Comparison of ENCODE assay signal across 7 mouse cellular contexts in genomic region chr10:128705317-128705693, GRCm38 (mm10). TPM values are rescaled to one million over a fixed set of nuclear protein-coding genes. Genes with fewer than 3 reads are reported as not detected.
A peak's percentile ranks its signal among the peaks of the same experiment; 100 is the strongest.
DNase-seq lines count a peak whose midpoint lies in the region; ATAC-seq and TF ChIP-seq lines count a peak whose summit lies in the region.

No protein-coding gene starts in this region.

- no peak for TF ChIP-seq POLR2A in cortical plate, adult 2 months (IDR thresholded peaks at IDR 0.05; ENCODE audit: extremely low read depth, insufficient read depth, low read length)

- H3K9me3 ChIP-seq in neural tube, embryonic 11.5 days (ENCODE audit: control insufficient read depth, low read length) = no peaks in the 10 kb centered on the region
- H3K9me3 ChIP-seq in heart, embryonic 15.5 days (replicated peaks) = no peaks in the 10 kb centered on the region
- H3K9me3 ChIP-seq in liver, embryonic 11.5 days (ENCODE audit: control insufficient read depth, low read length) = no peaks in the 10 kb centered on the region
- H3K9me3 ChIP-seq in neural tube, embryonic 15.5 days (replicated peaks) = no peaks in the 10 kb centered on the region

- ATAC-seq in neural tube, embryonic 11.5 days (ENCODE audit: insufficient read depth, low FRiP score, low TSS enrichment) = peak; percentile 46
- ATAC-seq in heart, embryonic 15.5 days (replicated peaks; ENCODE audit: insufficient number of reproducible peaks, insufficient read depth, low FRiP score, low read depth) = no peak
- ATAC-seq in liver, embryonic 11.5 days (replicated peaks; ENCODE audit: low FRiP score) = peak; percentile 25
- ATAC-seq in neural tube, embryonic 15.5 days (ENCODE audit: low FRiP score) = peak; percentile 29; the same call in 1 of the 2 replicates

- H3K27ac ChIP-seq in neural tube, embryonic 11.5 days (ENCODE audit: low read depth, low read length) = no peak overlapping the region
- H3K27ac ChIP-seq in cortical plate, adult 2 months (ENCODE audit: insufficient read depth, low read length) = no peak overlapping the region
- peak overlapping the region; percentile 61 for H3K27ac ChIP-seq in heart, embryonic 15.5 days
- peak overlapping the region; percentile 36; the same call in 1 of the 2 replicates for H3K27ac ChIP-seq in liver, embryonic 11.5 days (ENCODE audit: low read depth, low read length)
- no peak overlapping the region for H3K27ac ChIP-seq in neural tube, embryonic 15.5 days (replicated peaks)

- no peak for DNase-seq in neural tube, embryonic 11.5 days (ENCODE audit: low spot score)
- DNase-seq in neural tube, embryonic 10.5 days (ENCODE audit: extremely low spot score, low spot score) = no peak
- peak; percentile 40 for DNase-seq in liver, embryonic 11.5 days (ENCODE audit: low spot score)
- no peak for DNase-seq in adrenal gland, postnatal 4 days (ENCODE audit: low spot score in 2 of 2)

- H3K4me3 ChIP-seq in neural tube, embryonic 11.5 days (ENCODE audit: low read depth, low read length) = peak overlapping the region; percentile 78
- H3K4me3 ChIP-seq in cortical plate, adult 2 months (ENCODE audit: insufficient read depth, low read length) = peak overlapping the region; percentile 74
- peak overlapping the region; percentile 81 for H3K4me3 ChIP-seq in heart, embryonic 15.5 days
- H3K4me3 ChIP-seq in liver, embryonic 11.5 days (ENCODE audit: low read depth, low read length) = peak overlapping the region; percentile 82
- peak overlapping the region; percentile 75 for H3K4me3 ChIP-seq in neural tube, embryonic 15.5 days (replicated peaks)

- peaks cover 5% of the 10 kb centered on the region for H3K4me1 ChIP-seq in neural tube, embryonic 11.5 days (ENCODE audit: control insufficient read depth, insufficient read depth, low read length)
- H3K4me1 ChIP-seq in cortical plate, adult 2 months (ENCODE audit: control insufficient read depth, insufficient read depth, low read length) = no peaks in the 10 kb centered on the region
- H3K4me1 ChIP-seq in heart, embryonic 15.5 days (replicated peaks) = peaks cover 25% of the 10 kb centered on the region
- peaks cover 16% of the 10 kb centered on the region for H3K4me1 ChIP-seq in liver, embryonic 11.5 days (replicated peaks; ENCODE audit: control insufficient read depth, insufficient read depth, low read length)
- peaks cover 20% of the 10 kb centered on the region for H3K4me1 ChIP-seq in neural tube, embryonic 15.5 days

- H3K9ac ChIP-seq in neural tube, embryonic 11.5 days (ENCODE audit: low read length) = peak overlapping the region; percentile 76; the same call in 1 of the 2 replicates
- peak overlapping the region; percentile 66 for H3K9ac ChIP-seq in heart, embryonic 15.5 days
- H3K9ac ChIP-seq in liver, embryonic 11.5 days (ENCODE audit: low read depth, low read length) = peak overlapping the region; percentile 95
- H3K9ac ChIP-seq in neural tube, embryonic 15.5 days (replicated peaks) = no peak overlapping the region; the same call in 1 of the 2 replicates

- no peak for TF ChIP-seq CTCF in cortical plate, adult 2 months (IDR thresholded peaks at IDR 0.05; ENCODE audit: extremely low read depth, insufficient read depth, low read length)

- H3K27me3 ChIP-seq in neural tube, embryonic 11.5 days (ENCODE audit: control insufficient read depth, insufficient read depth, low read length) = no peaks in the 10 kb centered on the region
- no peaks in the 10 kb centered on the region for H3K27me3 ChIP-seq in heart, embryonic 15.5 days
- no peaks in the 10 kb centered on the region for H3K27me3 ChIP-seq in liver, embryonic 11.5 days (replicated peaks; ENCODE audit: control insufficient read depth, insufficient read depth, low read length)
- H3K27me3 ChIP-seq in neural tube, embryonic 15.5 days (replicated peaks) = no peaks in the 10 kb centered on the region

- 0 out of 2 replicates have a peak, but pooled peaks cover 2% of the 10 kb centered on the region for H3K36me3 ChIP-seq in neural tube, embryonic 11.5 days (ENCODE audit: control insufficient read depth, insufficient read depth, low read length)
- H3K36me3 ChIP-seq in heart, embryonic 15.5 days = peaks cover 16% of the 10 kb centered on the region
- peaks cover 12% of the 10 kb centered on the region for H3K36me3 ChIP-seq in liver, embryonic 11.5 days (ENCODE audit: control insufficient read depth, insufficient read depth, low read length)
- no peaks in the 10 kb centered on the region for H3K36me3 ChIP-seq in neural tube, embryonic 15.5 days

- 9% methylated on average over 11 of the region's 11 CpGs for WGBS in neural tube, embryonic 11.5 days
- 12% methylated on average over 11 of the region's 11 CpGs for WGBS in heart, embryonic 15.5 days
- 14% methylated on average over 11 of the region's 11 CpGs for WGBS in liver, embryonic 11.5 days
- WGBS in neural tube, embryonic 15.5 days = 9% methylated on average over 11 of the region's 11 CpGs

- peak overlapping the region; percentile 79 for H3K4me2 ChIP-seq in neural tube, embryonic 11.5 days (ENCODE audit: low read depth)
- peak overlapping the region; percentile 74 for H3K4me2 ChIP-seq in heart, embryonic 15.5 days
- peak overlapping the region; percentile 79 for H3K4me2 ChIP-seq in liver, embryonic 11.5 days
- H3K4me2 ChIP-seq in neural tube, embryonic 15.5 days = peak overlapping the region; percentile 96

RNA-seq across cellular contexts. Expression of gene Cdk2, which starts 0.5 kb away (rescaled TPM):
- 93.9 and 99.5 TPM in 2 replicates for polyA plus RNA-seq in neural tube, embryonic 11.5 days (2014; fragmentation: Nextera tagmentation; extraction: Ambion mirVana)
- polyA plus RNA-seq in cortical plate, adult 2 months (2012; rRNA removed) = 4.5 and 4.6 TPM in 2 replicates
- polyA plus RNA-seq in heart, embryonic 15.5 days (2015; fragmentation: Nextera tagmentation; extraction: Ambion mirVana) = 85.9 and 90.4 TPM in 2 replicates
- polyA plus RNA-seq in liver, embryonic 11.5 days (2014; fragmentation: Nextera tagmentation; extraction: Ambion mirVana) = 102 and 117 TPM in 2 replicates
- polyA plus RNA-seq in neural tube, embryonic 15.5 days (2015; fragmentation: Nextera tagmentation; extraction: Ambion mirVana) = 16.1 and 33.7 TPM in 2 replicates
- total RNA-seq in adrenal gland, postnatal 4 days (2021) = 10 to 100 TPM; 46.8 to 50.3 TPM

RNA-seq across cellular contexts. Expression of gene Pmel, which starts 1.3 kb away (rescaled TPM):
- 4.0 and 4.6 TPM in 2 replicates for polyA plus RNA-seq in neural tube, embryonic 11.5 days (2014; fragmentation: Nextera tagmentation; extraction: Ambion mirVana)
- 0.61 and 0.66 TPM in 2 replicates for polyA plus RNA-seq in cortical plate, adult 2 months (2012; rRNA removed)
- polyA plus RNA-seq in heart, embryonic 15.5 days (2015; fragmentation: Nextera tagmentation; extraction: Ambion mirVana) = 2.5 and 2.7 TPM in 2 replicates
- polyA plus RNA-seq in liver, embryonic 11.5 days (2014; fragmentation: Nextera tagmentation; extraction: Ambion mirVana) = 0.83 and 0.85 TPM in 2 replicates
- polyA plus RNA-seq in neural tube, embryonic 15.5 days (2015; fragmentation: Nextera tagmentation; extraction: Ambion mirVana) = 0.49 and 1.1 TPM in 2 replicates
- 1 to 10 TPM; 2.0 to 2.6 TPM for total RNA-seq in adrenal gland, postnatal 4 days (2021)

RNA-seq across cellular contexts. Expression of gene Rab5b, which starts 9.2 kb away (rescaled TPM):
- 82.2 and 82.9 TPM in 2 replicates for polyA plus RNA-seq in neural tube, embryonic 11.5 days (2014; fragmentation: Nextera tagmentation; extraction: Ambion mirVana)
- 120 and 125 TPM in 2 replicates for polyA plus RNA-seq in cortical plate, adult 2 months (2012; rRNA removed)
- polyA plus RNA-seq in heart, embryonic 15.5 days (2015; fragmentation: Nextera tagmentation; extraction: Ambion mirVana) = 61.0 and 67.8 TPM in 2 replicates
- 46.9 and 47.1 TPM in 2 replicates for polyA plus RNA-seq in liver, embryonic 11.5 days (2014; fragmentation: Nextera tagmentation; extraction: Ambion mirVana)
- 103 and 108 TPM in 2 replicates for polyA plus RNA-seq in neural tube, embryonic 15.5 days (2015; fragmentation: Nextera tagmentation; extraction: Ambion mirVana)
- total RNA-seq in adrenal gland, postnatal 4 days (2021) = 100 to 1,000 TPM; 113 to 115 TPM

RNA-seq across cellular contexts. Expression of gene Suox, which starts 31.4 kb away (rescaled TPM):
- 15.6 and 17.2 TPM in 2 replicates for polyA plus RNA-seq in neural tube, embryonic 11.5 days (2014; fragmentation: Nextera tagmentation; extraction: Ambion mirVana)
- 11.3 and 12.1 TPM in 2 replicates for polyA plus RNA-seq in cortical plate, adult 2 months (2012; rRNA removed)
- 11.1 and 14.4 TPM in 2 replicates for polyA plus RNA-seq in heart, embryonic 15.5 days (2015; fragmentation: Nextera tagmentation; extraction: Ambion mirVana)
- 12.4 and 12.5 TPM in 2 replicates for polyA plus RNA-seq in liver, embryonic 11.5 days (2014; fragmentation: Nextera tagmentation; extraction: Ambion mirVana)
- polyA plus RNA-seq in neural tube, embryonic 15.5 days (2015; fragmentation: Nextera tagmentation; extraction: Ambion mirVana) = 15.7 and 17.0 TPM in 2 replicates
- total RNA-seq in adrenal gland, postnatal 4 days (2021) = 10 to 100 TPM; 18.7 to 22.7 TPM

RNA-seq across cellular contexts. Expression of gene Dgka, which starts 39.4 kb away (rescaled TPM):
- polyA plus RNA-seq in neural tube, embryonic 11.5 days (2014; fragmentation: Nextera tagmentation; extraction: Ambion mirVana) = 5.8 and 6.2 TPM in 2 replicates
- 13.2 and 15.5 TPM in 2 replicates for polyA plus RNA-seq in cortical plate, adult 2 months (2012; rRNA removed)
- 5.4 and 10.1 TPM in 2 replicates for polyA plus RNA-seq in heart, embryonic 15.5 days (2015; fragmentation: Nextera tagmentation; extraction: Ambion mirVana)
- 4.6 and 5.5 TPM in 2 replicates for polyA plus RNA-seq in liver, embryonic 11.5 days (2014; fragmentation: Nextera tagmentation; extraction: Ambion mirVana)
- polyA plus RNA-seq in neural tube, embryonic 15.5 days (2015; fragmentation: Nextera tagmentation; extraction: Ambion mirVana) = 7.7 and 13.2 TPM in 2 replicates
- total RNA-seq in adrenal gland, postnatal 4 days (2021) = 10 to 100 TPM; 10.9 to 11.8 TPM

Comparison
In these comparisons a context has a peak if more than half of its experiments do, and no peak if none do; other contexts are left out.
1. H3K27ac ChIP-seq: peak in heart, embryonic 15.5 days (single experiment) and liver, embryonic 11.5 days (single experiment); none in neural tube, embryonic 11.5 days (single experiment), cortical plate, adult 2 months (single experiment) and neural tube, embryonic 15.5 days (single experiment).
2. Peak in every context shown above with its lines, with median percentiles within 50 percentile points of each other: H3K4me2 ChIP-seq and H3K4me3 ChIP-seq.